Mouse (Mus musculus) cortical plate, adult 2 months (tissue): ENCODE data around the gene Agtpbp1.

Source experiments
- CTCF ChIP-seq: fragments of 200-500 bp; IDR thresholded peaks from 2 replicates; pipeline ENCODE4 v1.5.1; 2011; ENCODE audit warnings: mild to moderate bottlenecking, control low read depth, low read length; ENCODE audit not compliant: insufficient read depth; ENCODE audit errors: extremely low read depth
- POLR2A ChIP-seq: fragments of 200-500 bp; IDR thresholded peaks from 2 replicates; pipeline ENCODE4 v1.6.1; 2011; ENCODE audit warnings: mild to moderate bottlenecking, low read length, control low read depth; ENCODE audit not compliant: insufficient read depth; ENCODE audit errors: extremely low read depth

DNA sequence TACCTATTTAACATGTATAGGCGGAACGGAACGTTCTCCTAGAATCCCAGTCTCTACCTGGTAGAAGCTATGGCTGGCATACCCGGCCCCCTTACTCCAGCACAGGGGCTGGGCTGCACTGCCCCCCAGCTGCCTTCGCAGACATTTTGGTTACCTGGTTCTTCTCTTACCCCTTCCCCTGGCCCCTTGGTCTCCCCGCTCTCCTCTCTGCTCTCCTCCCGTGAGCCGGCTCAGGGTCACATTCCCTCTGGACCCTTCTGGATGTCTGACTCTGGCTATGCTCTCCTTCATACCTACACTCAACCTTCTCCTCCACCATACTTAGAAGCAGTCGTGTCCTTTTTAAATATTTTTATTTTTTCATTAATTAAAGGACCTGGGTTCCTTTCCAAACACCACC lies 546 bp downstream of the Agtpbp1 start:
- no peak for TF ChIP-seq CTCF
- no peak for TF ChIP-seq POLR2A
